Mouse (Mus musculus): ENCODE measurements around the gene Ccser1. TPM values are rescaled to one million over a fixed set of nuclear protein-coding genes. Genes with fewer than 3 reads are reported as not detected.

Ccser1 gene
- polyA plus RNA-seq, 1 experiment from 2014 or later: 10.3 TPM

DNA sequence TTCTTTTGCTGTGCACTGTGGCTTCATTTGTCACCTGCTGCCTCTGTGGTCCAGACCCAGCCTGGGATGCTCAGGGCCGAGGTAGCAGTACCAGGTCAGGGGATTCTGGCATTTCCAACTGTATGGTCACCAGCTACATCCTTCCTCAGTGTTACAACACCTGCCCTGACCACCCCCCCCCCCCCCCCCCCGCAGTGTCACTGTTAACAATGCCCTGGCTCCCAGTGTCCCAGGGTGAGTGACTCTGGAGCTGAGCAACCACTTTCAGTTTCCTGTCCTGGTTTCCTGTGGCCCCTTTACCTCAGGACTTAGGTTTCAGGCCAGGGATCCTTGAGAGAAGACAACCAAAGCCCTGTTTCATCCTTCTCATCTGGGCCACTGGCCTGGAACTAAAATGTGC, 90.9 kb downstream of the Ccser1 start:
- no peaks in the 10 kb centered on the region for H3K9me3 ChIP-seq (replicated peaks)
- H3K36me3 ChIP-seq: no peaks in the 10 kb centered on the region
- no peak for DNase-seq (ENCODE audit: low spot score)
- no peak overlapping the region for H3K4me3 ChIP-seq
- H3K27ac ChIP-seq: no peak overlapping the region
- 55% methylated on average over 1 of the region's 2 CpGs for WGBS
- no peaks in the 10 kb centered on the region for H3K27me3 ChIP-seq (ENCODE audit: low read depth, poor library complexity, severe bottlenecking)
- H3K4me1 ChIP-seq: peaks cover 22% of the 10 kb centered on the region

DNA sequence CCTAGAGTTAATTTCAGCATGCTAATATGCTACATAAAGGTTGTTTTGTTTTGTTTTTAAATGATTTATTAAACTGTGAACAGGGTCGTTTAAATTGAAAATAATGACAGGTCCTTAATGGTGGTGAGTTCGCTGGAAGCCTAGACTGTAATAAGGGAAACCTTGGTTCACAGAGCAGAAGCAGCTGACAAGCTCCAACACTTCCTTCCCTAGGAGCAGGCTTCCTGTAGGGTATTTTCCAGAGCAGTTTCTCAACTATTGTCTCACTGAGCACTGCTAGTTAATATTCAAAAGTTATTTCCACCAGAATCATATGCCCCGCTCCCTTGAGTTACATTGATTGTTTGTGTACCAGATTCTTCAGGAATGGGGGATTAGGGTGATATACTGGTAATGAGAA, 93.3 kb downstream of the Ccser1 start:
- no peak overlapping the region for H3K27ac ChIP-seq
- peaks cover 22% of the 10 kb centered on the region for H3K4me1 ChIP-seq
- H3K9me3 ChIP-seq (replicated peaks): no peaks in the 10 kb centered on the region
- H3K27me3 ChIP-seq (ENCODE audit: low read depth, poor library complexity, severe bottlenecking): no peaks in the 10 kb centered on the region
- WGBS: 79% methylated on average over 3 of the region's 3 CpGs
- H3K36me3 ChIP-seq: no peaks in the 10 kb centered on the region
- H3K4me3 ChIP-seq: no peak overlapping the region
- DNase-seq (ENCODE audit: low spot score): no peak

DNA sequence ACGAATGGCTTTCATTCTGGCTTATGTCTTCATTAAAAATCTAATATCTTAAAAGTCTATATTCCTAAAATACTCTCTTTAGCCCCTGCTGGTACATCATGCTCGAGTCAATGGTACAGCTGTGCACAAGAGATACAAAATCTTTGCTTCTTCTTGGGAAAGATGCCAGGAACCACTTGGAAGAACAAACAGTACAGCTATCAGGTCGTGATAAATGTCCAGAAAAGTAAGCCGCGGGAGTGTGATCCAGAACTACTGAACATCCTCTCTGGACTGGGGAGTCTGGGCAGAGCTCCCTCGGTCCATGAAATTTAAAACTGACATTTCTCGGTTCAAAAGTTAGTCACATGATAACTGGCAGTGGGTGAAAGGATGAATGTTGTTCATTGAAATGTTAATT, 99.4 kb downstream of the Ccser1 start:
- Histone ChIP-seq H3K4me1 (no peaks in the 10 kb centered on the region), H3K27ac (no peak overlapping the region), H3K9me3 (replicated peaks) (no peaks in the 10 kb centered on the region), H3K4me3 (no peak overlapping the region), H3K36me3 (no peaks in the 10 kb centered on the region), H3K27me3 (ENCODE audit: low read depth, poor library complexity, severe bottlenecking) (no peaks in the 10 kb centered on the region)
- 86% methylated on average over 7 of the region's 7 CpGs for WGBS
- no peak for DNase-seq (ENCODE audit: low spot score)

DNA sequence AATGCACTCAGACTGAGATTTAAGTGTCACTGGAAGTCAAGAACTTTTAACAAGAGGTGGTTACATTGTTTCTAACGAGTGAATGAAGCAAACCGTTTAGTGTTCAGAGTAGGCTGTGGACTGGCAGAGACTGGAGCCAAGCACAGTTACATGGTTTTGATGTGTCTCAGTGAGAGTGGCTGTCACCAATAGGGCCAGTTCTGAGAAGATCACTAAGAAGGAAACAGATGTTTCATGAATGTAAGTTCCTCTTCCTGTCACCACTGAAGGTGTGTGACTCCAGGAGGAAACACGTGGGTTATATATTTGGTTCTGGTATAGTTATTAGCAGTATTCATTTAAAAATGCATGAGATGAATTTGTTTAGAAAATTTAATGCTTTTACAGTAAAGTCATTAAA, 112.8 kb downstream of the Ccser1 start:
- 56% methylated on average over 3 of the region's 3 CpGs for WGBS

DNA sequence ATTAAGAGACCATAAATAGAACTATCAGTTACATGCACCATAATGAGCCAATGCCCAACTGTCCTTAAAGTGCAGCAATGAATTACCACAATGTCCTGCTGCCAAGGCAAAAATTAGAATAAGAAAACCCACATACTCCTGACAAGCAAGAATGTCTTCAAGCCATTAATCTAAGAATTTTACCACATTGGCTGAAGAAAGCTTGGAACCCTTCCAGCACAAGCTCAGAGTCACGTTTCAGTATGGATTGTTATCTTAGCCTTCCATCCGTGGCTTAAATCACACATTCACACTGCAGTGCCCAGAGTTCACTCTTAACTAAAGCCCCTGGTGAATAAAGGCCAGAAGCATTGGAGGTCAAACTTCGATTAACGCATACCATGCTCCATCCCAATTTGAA, 115.4 kb downstream of the Ccser1 start:
- peaks cover 18% of the 10 kb centered on the region for H3K4me1 ChIP-seq
- WGBS: 68% methylated on average over 4 of the region's 4 CpGs
- no peak for DNase-seq (ENCODE audit: low spot score)
- no peaks in the 10 kb centered on the region for H3K27me3 ChIP-seq (ENCODE audit: low read depth, poor library complexity, severe bottlenecking)
- H3K4me3 ChIP-seq: no peak overlapping the region
- no peak overlapping the region for H3K27ac ChIP-seq
- H3K9me3 ChIP-seq (replicated peaks): no peaks in the 10 kb centered on the region
- no peaks in the 10 kb centered on the region for H3K36me3 ChIP-seq

More for the DNA sequence above, 112.8 kb downstream of the Ccser1 start:
- H3K9me3 ChIP-seq (replicated peaks): no peaks in the 10 kb centered on the region
- H3K4me1 ChIP-seq: peaks cover 18% of the 10 kb centered on the region
- H3K27me3 ChIP-seq (ENCODE audit: low read depth, poor library complexity, severe bottlenecking): no peaks in the 10 kb centered on the region
- 0 out of 2 replicates have a peak overlapping the region, but pooled peaks have one; percentile 14 for H3K27ac ChIP-seq
- H3K4me3 ChIP-seq: no peak overlapping the region
- H3K36me3 ChIP-seq: no peaks in the 10 kb centered on the region
- DNase-seq (ENCODE audit: low spot score): no peak

DNA sequence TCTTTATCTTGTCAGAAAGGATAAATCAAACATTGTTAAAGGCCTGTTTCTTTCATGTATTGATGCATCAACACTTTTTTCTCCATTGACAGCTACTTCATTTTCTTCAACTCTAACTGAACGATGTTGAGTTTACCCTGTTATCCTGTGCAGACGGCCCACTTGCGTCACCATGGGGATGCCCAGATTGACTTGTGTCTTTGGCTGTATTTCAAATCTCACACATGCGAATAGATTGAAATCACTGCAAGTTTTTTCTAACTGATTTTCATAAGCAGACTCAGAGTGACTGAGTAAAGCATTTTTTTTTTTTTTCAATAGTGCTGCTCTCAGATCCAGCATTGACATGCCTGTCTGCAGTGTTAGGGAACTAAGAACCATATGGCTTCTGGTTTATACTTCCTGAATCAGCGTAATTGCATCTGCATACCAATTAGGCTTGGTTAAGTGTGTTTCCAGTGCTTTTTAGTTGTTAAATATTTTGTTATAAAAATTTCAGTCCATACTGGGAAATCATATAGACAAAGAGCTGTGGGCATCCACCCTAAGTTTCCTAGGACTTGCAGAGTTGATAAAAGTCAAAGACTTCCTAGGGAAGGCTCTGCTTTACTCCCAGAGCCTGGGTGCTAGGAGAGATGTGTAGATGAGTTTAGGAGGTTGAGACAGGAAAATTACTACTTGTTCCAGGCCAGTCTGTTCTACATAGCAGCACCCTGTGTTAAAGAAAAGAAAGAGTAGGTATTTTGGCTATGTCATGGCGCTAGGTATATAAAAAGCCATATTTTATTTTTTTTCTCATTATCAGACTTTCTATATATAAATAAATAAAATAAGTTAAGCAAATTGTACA, 116.3 kb downstream of the Ccser1 start:
- no peaks in the 10 kb centered on the region for H3K27me3 ChIP-seq (ENCODE audit: low read depth, poor library complexity, severe bottlenecking)
- no peak overlapping the region for H3K4me3 ChIP-seq
- WGBS: 85% methylated on average over 6 of the region's 6 CpGs
- no peak for DNase-seq (ENCODE audit: low spot score)
- no peaks in the 10 kb centered on the region for H3K36me3 ChIP-seq
- no peak overlapping the region for H3K27ac ChIP-seq
- H3K9me3 ChIP-seq (replicated peaks): no peaks in the 10 kb centered on the region
- H3K4me1 ChIP-seq: peaks cover 24% of the 10 kb centered on the region

DNA sequence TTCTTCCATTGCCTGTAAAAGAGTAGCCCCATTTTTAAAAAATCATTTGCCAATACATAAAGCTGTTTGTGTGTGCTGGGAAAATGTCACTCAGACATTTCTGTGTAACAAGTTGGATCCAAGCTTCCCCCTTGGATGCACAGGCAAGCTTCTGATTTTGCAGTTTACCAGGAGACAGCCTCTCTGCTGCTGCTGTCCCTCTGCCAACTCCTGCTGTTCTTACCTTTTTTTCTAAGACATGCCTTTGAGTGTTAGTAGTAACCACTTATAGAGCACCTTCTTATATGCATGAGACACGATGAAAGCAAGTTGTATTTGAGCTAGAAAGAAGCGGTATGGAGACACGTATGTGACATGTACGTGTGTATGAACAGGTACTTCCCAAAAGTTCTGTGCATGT, 120.3 kb downstream of the Ccser1 start:
- Histone ChIP-seq H3K4me3 (no peak overlapping the region), H3K27ac (no peak overlapping the region; the same call in 1 of the 2 replicates), H3K9me3 (replicated peaks) (no peaks in the 10 kb centered on the region), H3K27me3 (ENCODE audit: low read depth, poor library complexity, severe bottlenecking) (no peaks in the 10 kb centered on the region), H3K36me3 (no peaks in the 10 kb centered on the region), H3K4me1 (peaks cover 14% of the 10 kb centered on the region; the same call in 1 of the 2 replicates)
- WGBS: 95% methylated on average over 4 of the region's 4 CpGs
- DNase-seq (ENCODE audit: low spot score): no peak

DNA sequence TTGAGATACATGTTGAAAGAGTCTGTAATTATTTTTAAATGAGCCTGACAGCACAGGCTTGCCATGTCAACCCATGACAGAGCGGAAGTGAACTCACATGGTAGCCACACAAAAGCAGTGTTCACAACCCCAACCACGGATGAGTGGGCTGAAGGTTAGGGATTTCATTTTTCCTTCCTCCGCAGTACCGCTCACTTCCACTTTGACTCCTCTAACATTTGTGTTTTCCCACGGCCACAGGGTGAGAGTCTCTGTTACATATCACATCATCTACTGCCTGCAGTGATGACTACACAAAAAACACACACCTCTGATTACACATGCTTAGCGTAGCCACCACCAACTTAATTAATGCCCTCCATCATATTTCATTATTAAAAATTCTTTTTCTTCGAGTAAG, 120.9 kb downstream of the Ccser1 start:
- Histone ChIP-seq H3K4me1 (peaks cover 12% of the 10 kb centered on the region; the same call in 1 of the 2 replicates), H3K4me3 (no peak overlapping the region), H3K9me3 (replicated peaks) (no peaks in the 10 kb centered on the region), H3K27ac (no peak overlapping the region), H3K27me3 (ENCODE audit: low read depth, poor library complexity, severe bottlenecking) (no peaks in the 10 kb centered on the region), H3K36me3 (no peaks in the 10 kb centered on the region)
- no peak for DNase-seq (ENCODE audit: low spot score)
- 78% methylated on average over 7 of the region's 7 CpGs for WGBS

DNA sequence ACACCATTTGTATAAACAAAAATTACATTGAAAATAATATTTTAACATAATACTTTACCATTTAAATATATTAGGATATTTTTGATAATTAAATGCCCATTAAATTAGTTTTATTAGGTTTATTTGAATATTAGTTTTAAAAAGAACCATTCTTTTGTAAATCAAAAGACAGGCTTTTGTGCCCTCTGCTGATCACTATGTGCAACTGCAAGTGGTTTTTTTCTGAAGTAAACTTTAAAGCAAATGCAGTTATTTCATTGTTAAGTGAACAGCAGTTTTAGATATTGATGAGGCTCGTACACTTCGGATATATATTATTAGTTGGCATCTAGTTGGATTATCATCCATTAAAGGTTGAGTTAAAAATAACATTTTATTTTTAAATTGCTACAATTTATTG, 121.5 kb downstream of the Ccser1 start:
- H3K36me3 ChIP-seq: no peaks in the 10 kb centered on the region
- no peaks in the 10 kb centered on the region for H3K9me3 ChIP-seq (replicated peaks)
- DNase-seq (ENCODE audit: low spot score): no peak

DNA sequence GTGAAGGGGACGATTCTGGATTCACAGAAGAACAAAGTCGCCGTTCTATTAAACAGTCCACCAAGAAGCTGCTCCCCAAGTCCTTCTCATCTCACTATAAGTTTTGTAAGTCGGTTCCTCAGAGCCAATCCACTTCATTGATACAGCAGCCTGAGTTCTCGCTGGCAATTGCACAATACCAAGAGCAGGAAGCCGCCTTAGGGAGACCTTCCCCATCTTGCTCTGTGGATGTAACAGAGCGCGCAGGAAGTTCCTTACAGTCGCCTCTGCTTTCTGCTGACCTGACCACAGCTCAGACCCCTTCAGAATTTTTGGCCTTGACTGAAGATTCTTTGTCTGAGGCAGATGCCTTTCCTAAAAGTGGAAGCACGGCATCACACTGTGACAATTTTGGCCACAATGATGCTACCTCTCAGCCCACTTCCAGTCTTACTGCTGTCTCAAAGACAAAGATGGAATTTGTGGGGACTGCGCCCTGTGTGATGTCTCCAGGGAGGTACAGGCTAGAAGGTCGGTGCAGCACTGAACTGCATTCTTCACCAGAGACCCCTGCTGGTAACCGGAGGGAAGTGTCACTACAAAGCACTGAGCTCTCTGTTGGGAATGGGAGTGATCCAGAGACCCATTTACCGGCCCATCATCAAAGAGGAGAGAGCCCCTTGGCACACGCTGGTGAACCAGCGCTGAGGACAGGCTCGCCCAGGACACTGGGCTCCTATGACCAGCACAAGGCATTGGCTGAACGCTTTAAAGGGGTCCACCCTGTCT, 131.4 kb downstream of the Ccser1 start:
- Histone ChIP-seq H3K9me3 (replicated peaks) (no peaks in the 10 kb centered on the region), H3K4me1 (no peaks in the 10 kb centered on the region), H3K36me3 (peaks cover 19% of the 10 kb centered on the region), H3K4me3 (no peak overlapping the region), H3K27ac (no peak overlapping the region), H3K27me3 (ENCODE audit: low read depth, poor library complexity, severe bottlenecking) (no peaks in the 10 kb centered on the region)
- DNase-seq (ENCODE audit: low spot score): no peak
- 87% methylated on average over 18 of the region's 18 CpGs for WGBS

More for the DNA sequence above, 121.5 kb downstream of the Ccser1 start:
- H3K27me3 ChIP-seq (ENCODE audit: low read depth, poor library complexity, severe bottlenecking): no peaks in the 10 kb centered on the region
- peaks cover 7% of the 10 kb centered on the region; the same call in 1 of the 2 replicates for H3K4me1 ChIP-seq
- H3K27ac ChIP-seq: no peak overlapping the region
- no peak overlapping the region for H3K4me3 ChIP-seq
- WGBS: 40% methylated on average over 2 of the region's 2 CpGs

DNA sequence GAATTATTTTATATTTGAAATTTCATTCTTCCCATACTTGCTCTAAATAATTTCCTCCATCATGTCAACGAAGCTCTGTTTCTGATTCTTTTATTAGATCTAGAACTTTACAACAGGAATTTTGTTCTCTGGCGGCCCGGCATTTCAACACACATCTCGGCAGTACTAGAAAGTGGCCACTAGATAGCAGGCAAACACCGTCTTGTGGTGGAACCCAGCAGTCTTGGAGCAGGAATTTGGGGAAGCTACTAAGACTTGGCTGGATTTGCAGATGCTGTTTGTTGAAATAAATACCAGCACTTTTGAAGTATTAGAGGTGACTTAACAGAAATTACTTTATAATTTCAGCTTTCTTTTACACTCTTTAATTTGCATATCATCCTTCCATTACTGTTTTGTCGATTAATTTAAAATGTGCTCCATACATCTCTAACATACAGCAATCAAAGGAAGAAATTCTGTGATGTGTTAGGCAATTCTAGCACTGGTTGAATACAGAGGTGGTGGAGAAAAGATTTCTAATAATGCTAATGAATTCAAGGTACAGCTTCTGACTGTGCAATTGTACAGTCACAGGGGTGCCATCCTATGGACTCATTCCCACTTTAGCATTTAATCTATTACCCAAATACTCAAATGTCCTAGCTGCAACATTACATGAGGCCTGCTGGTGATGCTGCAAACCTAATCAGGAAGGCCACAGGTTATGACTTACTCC, 135.9 kb downstream of the Ccser1 start:
- Histone ChIP-seq H3K4me1 (no peaks in the 10 kb centered on the region), H3K4me3 (no peak overlapping the region), H3K27me3 (ENCODE audit: low read depth, poor library complexity, severe bottlenecking) (no peaks in the 10 kb centered on the region), H3K36me3 (peaks cover 14% of the 10 kb centered on the region), H3K27ac (no peak overlapping the region), H3K9me3 (replicated peaks) (no peaks in the 10 kb centered on the region)
- WGBS: 28% methylated on average over 6 of the region's 6 CpGs
- DNase-seq (ENCODE audit: low spot score): peak; percentile 36

DNA sequence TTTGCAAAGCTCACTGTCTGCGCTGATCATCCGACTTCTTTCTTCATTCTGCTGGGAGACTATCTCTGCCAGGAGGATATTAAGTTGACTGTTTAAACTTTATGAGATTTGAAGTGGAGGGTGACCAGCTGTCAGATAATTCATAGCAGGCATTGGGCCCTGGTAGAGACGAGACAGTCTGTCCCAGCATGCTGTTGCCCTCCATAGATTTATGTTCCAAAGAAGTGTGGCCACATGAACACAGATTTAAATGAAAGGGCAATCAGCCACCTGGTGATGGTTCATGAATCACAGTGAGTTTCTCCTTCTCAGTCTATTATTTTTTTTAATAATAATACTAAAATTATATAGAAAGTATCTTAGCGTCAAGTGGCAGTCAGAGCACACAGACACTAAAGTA, 140.7 kb downstream of the Ccser1 start:
- no peaks in the 10 kb centered on the region for H3K27me3 ChIP-seq (ENCODE audit: low read depth, poor library complexity, severe bottlenecking)
- H3K36me3 ChIP-seq: no peaks in the 10 kb centered on the region
- no peaks in the 10 kb centered on the region for H3K4me1 ChIP-seq
- H3K4me3 ChIP-seq: no peak overlapping the region
- H3K9me3 ChIP-seq (replicated peaks): no peaks in the 10 kb centered on the region
- H3K27ac ChIP-seq: no peak overlapping the region
- WGBS: 70% methylated on average over 4 of the region's 4 CpGs
- no peak for DNase-seq (ENCODE audit: low spot score)

DNA sequence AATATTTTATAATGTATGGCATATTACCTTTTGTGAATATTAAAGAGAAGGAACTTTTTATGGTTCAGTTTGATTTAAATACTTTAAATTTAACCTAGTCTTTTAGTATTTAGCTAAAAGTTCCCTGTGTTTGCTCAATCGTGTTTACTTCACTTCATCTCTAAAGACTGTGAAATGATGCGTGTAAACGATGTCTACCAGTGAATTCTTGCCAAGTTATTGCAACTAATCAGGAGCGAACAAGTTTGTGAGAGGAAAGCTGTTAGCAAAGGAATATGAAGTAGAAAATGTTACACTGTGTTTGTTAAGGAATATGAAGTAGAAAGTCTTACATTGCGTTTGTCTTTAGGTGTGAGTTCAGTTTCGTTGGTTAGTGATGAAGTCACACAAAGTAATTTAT, 142.2 kb downstream of the Ccser1 start:
- no peak for DNase-seq (ENCODE audit: low spot score)
- WGBS: 94% methylated on average over 6 of the region's 6 CpGs
- no peaks in the 10 kb centered on the region for H3K36me3 ChIP-seq
- H3K9me3 ChIP-seq (replicated peaks): no peaks in the 10 kb centered on the region
- H3K27ac ChIP-seq: no peak overlapping the region
- H3K27me3 ChIP-seq (ENCODE audit: low read depth, poor library complexity, severe bottlenecking): no peaks in the 10 kb centered on the region
- H3K4me3 ChIP-seq: no peak overlapping the region
- H3K4me1 ChIP-seq: no peaks in the 10 kb centered on the region

Data from limb, embryonic 10.5 days (tissue).